Mouse (Mus musculus) MEL (cell line): Measurements from ENCODE around the gene Mbd6. TPM values are rescaled to one million over a fixed set of nuclear protein-coding genes. Genes with fewer than 3 reads are reported as not detected.

Experiments
- DNase-seq: peaks from one replicate; pipeline ENCODE4 v3.0.0; 2011; ENCODE audit warnings: low read depth, low spot score
- H3K27ac ChIP-seq: 2 replicates; pipeline ENCODE4 v1.5.1; 2012; ENCODE audit warnings: low read depth, mild to moderate bottlenecking, control low read depth, low read length, moderate library complexity; ENCODE audit not compliant: control insufficient read depth
- H3K27me3 ChIP-seq, 2 experiments: fragments of 150-350 bp in 1 of 2; sonication (generic) in 1 of 2; 2 replicates each; pipeline ENCODE4 v1.6.1; 2012; ENCODE audit warnings: low read length in 2 of 2, mild to moderate bottlenecking in 2 of 2, improper control_type of control experiment in 1 of 2, moderate library complexity in 1 of 2; ENCODE audit not compliant: insufficient read depth in 2 of 2, control insufficient read depth in 1 of 2
- H3K36me3 ChIP-seq, 2 experiments: 2 replicates each; pipeline ENCODE4 v1.6.1; 2012 to 2014; ENCODE audit warnings: low read length in 2 of 2, improper control_type of control experiment in 1 of 2, inconsistent platforms in 1 of 2, mild to moderate bottlenecking in 1 of 2; ENCODE audit not compliant: insufficient read depth in 2 of 2, control insufficient read depth in 1 of 2
- H3K4me1 ChIP-seq, 2 experiments: fragments of 150-350 bp in 1 of 2; sonication (generic) in 1 of 2; 2 replicates each; pipeline ENCODE4 v1.6.1; 2012; ENCODE audit warnings: low read length in 2 of 2, improper control_type of control experiment in 1 of 2, mild to moderate bottlenecking in 1 of 2; ENCODE audit not compliant: insufficient read depth in 2 of 2, control insufficient read depth in 1 of 2
- H3K4me3 ChIP-seq, 2 experiments: fragments of 150-350 bp in 1 of 2; sonication (generic) in 1 of 2; 2 replicates each; pipeline ENCODE4 v1.5.1; 2012; ENCODE audit warnings: low read depth in 2 of 2, low read length in 2 of 2, mild to moderate bottlenecking in 2 of 2, moderate library complexity in 2 of 2, control low read depth in 1 of 2, improper control_type of control experiment in 1 of 2; ENCODE audit not compliant: control insufficient read depth in 1 of 2, insufficient read depth in 1 of 2
- H3K79me2 ChIP-seq: 2 replicates; pipeline ENCODE4 v1.6.1; 2012; ENCODE audit warnings: mild to moderate bottlenecking, low read length, moderate library complexity; ENCODE audit not compliant: control insufficient read depth, poor library complexity, insufficient read depth
- H3K9ac ChIP-seq: 2 replicates; pipeline ENCODE4 v1.6.1; 2012; ENCODE audit warnings: low read depth, mild to moderate bottlenecking, control low read depth, low read length, moderate library complexity; ENCODE audit not compliant: control insufficient read depth, poor library complexity, severe bottlenecking
- H3K9me3 ChIP-seq: fragments of 150-350 bp; sonication (generic); replicated peaks from 2 replicates; pipeline ENCODE4 v1.6.1; 2012; ENCODE audit warnings: mild to moderate bottlenecking, low read length, improper control_type of control experiment, moderate library complexity; ENCODE audit not compliant: insufficient read depth
- BHLHE40 ChIP-seq: IDR thresholded peaks from 2 replicates; pipeline ENCODE4 v1.6.1; 2012; ENCODE audit warnings: low read depth, mild to moderate bottlenecking, inconsistent platforms, low read length, improper control_type of control experiment, borderline replicate concordance
- CHD2 ChIP-seq: IDR thresholded peaks from 2 replicates; pipeline ENCODE4 v1.6.1; 2011; ENCODE audit warnings: low read length, improper control_type of control experiment
- CTCF ChIP-seq, 3 experiments: IDR thresholded peaks in 2 of 3; conservative IDR thresholded peaks in 1 of 3; 2 replicates each; pipeline ENCODE4 v1.5.1; 2011 to 2012; ENCODE audit warnings: low read length in 3 of 3, low read depth in 2 of 3, mild to moderate bottlenecking in 2 of 3, improper control_type of control experiment in 1 of 3, inconsistent platforms in 1 of 3, mixed read lengths in 1 of 3, moderate library complexity in 1 of 3; ENCODE audit not compliant: control insufficient read depth in 1 of 3, insufficient read depth in 1 of 3, poor library complexity in 1 of 3, severe bottlenecking in 1 of 3
- E2F4 ChIP-seq: IDR thresholded peaks from 2 replicates; pipeline ENCODE4 v1.6.1; 2011; ENCODE audit warnings: low read depth, low read length, improper control_type of control experiment, borderline replicate concordance
- ELF1 ChIP-seq: IDR thresholded peaks from 2 replicates; pipeline ENCODE4 v1.6.1; 2014; ENCODE audit warnings: low read depth, mild to moderate bottlenecking, inconsistent platforms, low read length, improper control_type of control experiment, moderate library complexity
- EP300 ChIP-seq, 2 experiments: IDR thresholded peaks; 2 replicates each; pipeline ENCODE4 v1.6.1; 2011; ENCODE audit warnings: improper control_type of control experiment in 2 of 2, low read length in 2 of 2, low read depth in 1 of 2, mild to moderate bottlenecking in 1 of 2
- ETS1 ChIP-seq: IDR thresholded peaks from 2 replicates; pipeline ENCODE4 v1.6.1; 2012; ENCODE audit warnings: low read depth, mild to moderate bottlenecking, inconsistent platforms, low read length, improper control_type of control experiment, moderate library complexity
- GATA1 ChIP-seq: IDR thresholded peaks from 2 replicates; pipeline ENCODE4 v1.6.1; 2011; ENCODE audit warnings: low read depth, low read length, improper control_type of control experiment
- HCFC1 ChIP-seq: IDR thresholded peaks from 2 replicates; pipeline ENCODE4 v1.6.1; 2012; ENCODE audit warnings: low read depth, mild to moderate bottlenecking, inconsistent platforms, low read length, improper control_type of control experiment, moderate library complexity
- JUND ChIP-seq: IDR thresholded peaks from 2 replicates; pipeline ENCODE4 v1.6.1; 2011; ENCODE audit warnings: low read depth, mild to moderate bottlenecking, improper control_type of control experiment, low read length
- KAT2A ChIP-seq: conservative IDR thresholded peaks from 2 replicates; pipeline ENCODE4 v1.6.1; 2012; ENCODE audit warnings: low read depth, low read length, improper control_type of control experiment, inconsistent platforms
- MAX ChIP-seq: IDR thresholded peaks from 2 replicates; pipeline ENCODE4 v1.6.1; 2011; ENCODE audit warnings: low read length, improper control_type of control experiment
- MAZ ChIP-seq: IDR thresholded peaks from 2 replicates; pipeline ENCODE4 v1.6.1; 2012; ENCODE audit warnings: low read depth, mild to moderate bottlenecking, inconsistent platforms, low read length, improper control_type of control experiment
- MXI1 ChIP-seq: IDR thresholded peaks from 2 replicates; pipeline ENCODE4 v1.6.1; 2011; ENCODE audit warnings: mild to moderate bottlenecking, low read depth, low read length, improper control_type of control experiment
- MYB ChIP-seq: IDR thresholded peaks from 2 replicates; pipeline ENCODE4 v1.6.1; 2011; ENCODE audit warnings: mild to moderate bottlenecking, low read depth, low read length, improper control_type of control experiment
- MYC ChIP-seq: IDR thresholded peaks from 2 replicates; pipeline ENCODE4 v1.6.1; 2011; ENCODE audit warnings: low read depth, mild to moderate bottlenecking, low read length, improper control_type of control experiment, moderate library complexity
- NELFE ChIP-seq: IDR thresholded peaks from 2 replicates; pipeline ENCODE4 v1.6.1; 2011; ENCODE audit warnings: low read depth, low read length, improper control_type of control experiment
- NRF1 ChIP-seq: IDR thresholded peaks from 2 replicates; pipeline ENCODE4 v1.6.1; 2014; ENCODE audit warnings: low read depth, mild to moderate bottlenecking, inconsistent platforms, low read length, improper control_type of control experiment, moderate library complexity; ENCODE audit not compliant: poor library complexity, insufficient read depth, severe bottlenecking
- POLR2A ChIP-seq, 2 experiments: IDR thresholded peaks; 2 replicates each; pipeline ENCODE4 v1.6.1; 2011 to 2012; ENCODE audit warnings: low read length in 2 of 2, mild to moderate bottlenecking in 2 of 2, control low read depth in 1 of 2, improper control_type of control experiment in 1 of 2, low read depth in 1 of 2, moderate library complexity in 1 of 2; ENCODE audit not compliant: control insufficient read depth in 1 of 2, insufficient read depth in 1 of 2, poor library complexity in 1 of 2
- POLR2AphosphoS2 ChIP-seq: IDR thresholded peaks from 2 replicates; pipeline ENCODE4 v1.6.1; 2011; ENCODE audit warnings: low read length, improper control_type of control experiment
- POLR2AphosphoS5 ChIP-seq: IDR thresholded peaks from 2 replicates; pipeline ENCODE4 v1.6.1; 2012; ENCODE audit warnings: low read depth, borderline replicate concordance, mild to moderate bottlenecking, inconsistent platforms, low read length, moderate library complexity, mixed read lengths
- RCOR1 ChIP-seq: IDR thresholded peaks from 2 replicates; pipeline ENCODE4 v1.6.1; 2012; ENCODE audit warnings: low read depth, mild to moderate bottlenecking, inconsistent platforms, low read length, improper control_type of control experiment
- SIN3A ChIP-seq: IDR thresholded peaks from 2 replicates; pipeline ENCODE4 v1.6.1; 2012; ENCODE audit warnings: low read length, improper control_type of control experiment, inconsistent platforms
- SMC3 ChIP-seq: IDR thresholded peaks from 2 replicates; pipeline ENCODE4 v1.6.1; 2011; ENCODE audit warnings: low read depth, low read length, improper control_type of control experiment
- TAL1 ChIP-seq: IDR thresholded peaks from 2 replicates; pipeline ENCODE4 v1.6.1; 2012; ENCODE audit warnings: mild to moderate bottlenecking, inconsistent platforms, low read length, moderate library complexity, mixed read lengths
- TBP ChIP-seq: IDR thresholded peaks from 2 replicates; pipeline ENCODE4 v1.8.0; 2011; ENCODE audit warnings: low read depth, low read length, improper control_type of control experiment
- TCF12 ChIP-seq: IDR thresholded peaks from 2 replicates; pipeline ENCODE4 v1.6.1; 2014; ENCODE audit warnings: low read depth, mild to moderate bottlenecking, inconsistent platforms, low read length, improper control_type of control experiment, moderate library complexity
- USF1 ChIP-seq: IDR thresholded peaks from 2 replicates; pipeline ENCODE4 v1.6.1; 2014; ENCODE audit warnings: low read depth, mild to moderate bottlenecking, inconsistent platforms, low read length, improper control_type of control experiment, moderate library complexity
- USF2 ChIP-seq, 2 experiments: IDR thresholded peaks; 2 replicates each; pipeline ENCODE4 v1.6.1; 2011 to 2012; ENCODE audit warnings: improper control_type of control experiment in 2 of 2, low read length in 2 of 2, borderline replicate concordance in 1 of 2, inconsistent platforms in 1 of 2, low read depth in 1 of 2, mild to moderate bottlenecking in 1 of 2; ENCODE audit not compliant: insufficient read depth in 1 of 2
- ZC3H11A ChIP-seq: IDR thresholded peaks from 2 replicates; pipeline ENCODE4 v1.6.1; 2012; ENCODE audit warnings: low read depth, mild to moderate bottlenecking, inconsistent platforms, low read length, improper control_type of control experiment
- ZMIZ1 ChIP-seq: IDR thresholded peaks from 2 replicates; pipeline ENCODE4 v1.6.1; 2012; ENCODE audit warnings: low read depth, mild to moderate bottlenecking, inconsistent platforms, low read length, improper control_type of control experiment, moderate library complexity
- polyA plus RNA-seq, 2 experiments: library from polyadenylated mRNA; stranded (reverse) in 1 of 2; unstranded in 1 of 2; fragments of >175 nt in 1 of 2; fragments of >200 nt in 1 of 2; gene quantifications; 2 replicates each; pipeline versions ENCODE4 v1.2.1 to v1.2.4; 2012; ENCODE audit warnings: low replicate concordance in 2 of 2, low read depth in 1 of 2; ENCODE audit not compliant: insufficient read length in 2 of 2, insufficient read depth in 1 of 2, missing spikeins in 1 of 2
- total RNA-seq: library from RNA; depleted of rRNA; stranded (reverse); fragments of 300-350 nt; gene quantifications from 2 replicates; pipeline ENCODE4 v1.2.3, GENCODE M21; 2012

Gene Mbd6
- total and polyA plus RNA-seq, 3 experiments: 4.2 to 44.8 TPM; not detected in 1

DNA sequence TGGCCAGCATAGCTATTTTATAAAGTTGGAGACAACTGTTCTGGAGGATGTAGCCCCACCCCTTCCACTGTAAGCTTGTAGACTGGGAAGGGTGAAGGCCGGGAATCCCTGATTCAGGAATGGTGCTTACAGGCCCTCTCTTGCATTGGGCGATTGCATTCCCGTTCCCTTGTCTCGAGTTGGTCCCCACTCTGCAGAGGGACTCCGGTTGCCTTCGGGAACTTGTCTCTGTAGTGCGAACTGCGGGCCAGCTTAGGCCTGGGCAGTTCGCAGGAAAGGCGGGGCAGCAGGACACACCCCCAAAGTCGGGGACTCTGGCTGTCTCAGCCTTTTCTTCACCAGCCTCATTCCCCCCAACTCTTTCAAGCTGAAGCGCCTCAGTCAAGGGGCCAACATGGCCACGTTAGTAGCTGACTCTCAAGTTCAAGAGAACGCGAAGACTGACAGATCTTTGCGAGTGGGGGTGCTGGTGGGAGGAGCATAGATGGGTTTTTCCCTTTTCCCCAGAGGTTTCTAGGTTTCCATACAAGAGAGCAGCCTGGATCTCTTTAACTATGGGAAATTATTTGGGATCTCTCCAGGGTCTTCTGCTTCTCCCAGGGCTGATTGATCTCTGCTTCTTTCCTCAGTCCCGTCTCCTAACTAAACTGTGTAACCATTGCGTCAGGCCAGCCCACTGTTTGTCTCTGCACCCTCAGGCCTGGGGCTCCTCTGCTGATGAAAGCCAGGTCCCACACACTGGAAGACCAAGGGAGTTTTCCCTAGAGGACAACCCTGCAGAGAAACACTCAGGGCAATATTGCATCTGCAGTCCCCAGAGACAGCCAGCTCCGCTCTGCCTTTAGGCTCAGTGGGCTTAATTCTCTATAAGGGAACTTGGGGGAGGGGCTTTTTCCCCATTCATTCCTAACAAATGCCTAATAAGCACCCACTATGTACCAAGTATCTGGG, 2.4 kb upstream of the Mbd6 start (continued):
- TF ChIP-seq TCF12 (peak; percentile 24; the same call in 1 of the 2 replicates), USF2 (IDR thresholded peaks at IDR 0.05; ENCODE audit: borderline replicate concordance in 1 of 2, insufficient read depth in 1 of 2, low read depth in 1 of 2, low read length in 2 of 2) (no peak)

DNA sequence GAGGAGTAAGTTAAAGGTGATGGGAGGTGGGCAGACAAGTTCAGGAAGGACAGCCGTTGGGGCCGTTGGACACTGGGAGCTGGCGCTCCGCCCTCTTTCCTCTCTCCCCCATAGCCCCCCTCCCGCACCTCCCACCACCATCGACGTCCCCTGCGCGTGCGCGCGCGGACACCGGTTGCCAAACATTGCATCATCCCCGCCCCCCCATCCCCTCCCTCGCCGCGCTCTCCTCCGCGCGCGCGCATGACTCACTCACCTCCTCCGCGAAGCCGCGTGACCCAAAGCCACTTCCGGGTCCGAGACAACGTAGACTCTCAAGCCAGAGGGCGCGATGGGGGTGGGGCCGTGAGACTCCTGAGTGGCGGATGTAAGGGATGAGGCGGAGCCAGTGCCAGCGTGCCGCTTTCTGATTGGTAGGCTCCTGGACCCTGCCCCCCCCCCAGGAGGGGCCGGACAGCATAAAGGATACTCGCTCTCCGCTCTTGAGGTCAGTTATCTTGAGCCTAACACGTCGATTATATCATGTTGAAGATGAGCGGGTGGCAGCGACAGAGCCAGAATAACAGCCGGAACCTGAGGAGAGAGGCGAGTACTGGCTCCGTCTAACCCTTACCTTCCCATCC, 1.6 kb upstream of the Mbd6 start:
- H3K36me3 ChIP-seq: peaks cover 18 to 22% of the 10 kb centered on the region in 2 experiments
- H3K27ac ChIP-seq: peak overlapping the region; percentile 100

More for the DNA sequence above, 1.6 kb upstream of the Mbd6 start:
- H3K79me2 ChIP-seq: peaks cover 68% of the 10 kb centered on the region
- no peaks in the 10 kb centered on the region for H3K27me3 ChIP-seq
- peak overlapping the region; percentile 55 to 88 for H3K4me3 ChIP-seq
- H3K4me1 ChIP-seq: peaks cover 0 to 23% of the 10 kb centered on the region in 2 experiments; a peak in 2 of 4 replicates
- no peaks in the 10 kb centered on the region for H3K9me3 ChIP-seq
- peak; percentile 100 for DNase-seq
- H3K9ac ChIP-seq: peak overlapping the region; percentile 93
- TF ChIP-seq POLR2AphosphoS2 (peak; percentile 100), MYC (peak; percentile 80; the same call in 1 of the 2 replicates), BHLHE40 (peak; percentile 84), NELFE (peak; percentile 99), SMC3 (no peak), E2F4 (no peak), ZC3H11A (no peak), MYB (peak; percentile 99), CTCF (IDR thresholded peaks at IDR 0.05 in 2 of 3, conservative IDR thresholded peaks at IDR 0.05 in 1 of 3; ENCODE audit: control insufficient read depth in 1 of 3, insufficient read depth in 1 of 3, low read depth in 2 of 3, low read length in 3 of 3, poor library complexity in 1 of 3, severe bottlenecking in 1 of 3) (no peak), POLR2A (IDR thresholded peaks at IDR 0.05; ENCODE audit: control insufficient read depth in 1 of 2, insufficient read depth in 1 of 2, low read depth in 1 of 2, low read length in 2 of 2, poor library complexity in 1 of 2) (peak; percentile 99 to 100), SIN3A (peak; percentile 89), RCOR1 (no peak), JUND (peak; percentile 82; the same call in 1 of the 2 replicates), TBP (peak; percentile 99), MAZ (peak; percentile 96), NRF1 (peak; percentile 97), MXI1 (0 out of 2 replicates have a peak, but pooled peaks have one; percentile 52), TAL1 (no peak), POLR2AphosphoS5 (peak; percentile 99), ELF1 (peak; percentile 99), HCFC1 (peak; percentile 81), EP300 (IDR thresholded peaks at IDR 0.05; ENCODE audit: low read depth in 1 of 2, low read length in 2 of 2) (peak; percentile 59 to 85; a peak in 3 of 4 replicates), ZMIZ1 (peak; percentile 100), GATA1 (peak; percentile 81), USF1 (peak; percentile 93), TCF12 (peak; percentile 51; the same call in 1 of the 2 replicates), KAT2A (0 out of 2 replicates have a peak, but pooled peaks have one; percentile 44), MAX (peak; percentile 79), ETS1 (peak; percentile 87), CHD2 (peak; percentile 64)
